Mouse (Mus musculus): ENCODE results near the gene Pglyrp2.

Gene Pglyrp2

DNA sequence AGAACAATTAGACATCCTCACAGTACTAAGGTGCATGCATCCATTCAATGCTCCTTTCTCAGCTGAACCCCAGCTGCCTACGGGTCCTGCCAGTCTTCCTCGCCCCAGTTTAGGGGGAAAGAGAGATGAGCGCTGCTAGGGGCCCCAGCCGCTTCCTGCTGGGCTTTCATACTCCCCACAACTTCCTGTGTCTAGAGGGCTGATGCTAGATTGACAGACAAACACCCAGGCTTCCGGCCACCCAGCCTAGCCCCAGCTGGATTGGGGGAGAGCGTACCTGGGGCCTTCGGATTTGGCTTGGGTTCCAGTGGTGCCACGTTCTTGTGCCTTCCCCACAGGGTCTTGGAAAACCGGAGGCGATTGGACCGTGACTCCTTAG, 21.2 kb downstream of the Pglyrp2 start:
- in situ Hi-C loops (cut with MseI, MboI), result no loop called here

GRCm38 (mm10) chr17:32402011-32402778, 21.8 kb downstream of the Pglyrp2 start:
- in situ Hi-C loops (cut with MseI, MboI), result no loop called here

DNA sequence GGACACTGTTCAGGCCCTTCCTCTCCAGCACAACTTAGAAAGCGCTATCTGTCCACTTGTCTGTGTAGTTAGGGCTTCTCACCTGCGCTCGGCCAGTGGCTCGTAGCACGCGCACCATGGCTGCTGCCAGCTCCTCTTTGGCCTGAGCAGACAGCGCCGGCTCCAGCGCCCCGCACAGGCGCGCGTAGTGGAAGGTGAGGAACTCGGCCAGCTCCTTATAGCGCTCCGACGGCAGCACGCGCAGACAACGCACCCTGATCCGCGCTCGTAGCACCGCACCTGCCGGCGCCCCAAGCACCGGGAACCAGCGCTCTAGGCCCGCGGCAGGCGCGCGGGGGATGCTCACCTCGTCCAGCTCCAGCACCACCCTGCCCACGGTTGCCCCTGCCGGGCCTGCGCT, 27.7 kb downstream of the Pglyrp2 start:
- in situ Hi-C loops (cut with MseI, MboI), result no loop called here

GRCm38 (mm10) chr17:32393944-32394343, 30.0 kb downstream of the Pglyrp2 start:
- in situ Hi-C loops (cut with MseI, MboI), result no loop called here

- in situ Hi-C loops (cut with MseI, MboI), result no loop called here
These were observed 34.8 kb downstream of the Pglyrp2 start, which contains the start of gene Wiz for GRCm38 (mm10) chr17:32389101-32389659. Wiz (minus strand) TSS chr17:32389439.

DNA sequence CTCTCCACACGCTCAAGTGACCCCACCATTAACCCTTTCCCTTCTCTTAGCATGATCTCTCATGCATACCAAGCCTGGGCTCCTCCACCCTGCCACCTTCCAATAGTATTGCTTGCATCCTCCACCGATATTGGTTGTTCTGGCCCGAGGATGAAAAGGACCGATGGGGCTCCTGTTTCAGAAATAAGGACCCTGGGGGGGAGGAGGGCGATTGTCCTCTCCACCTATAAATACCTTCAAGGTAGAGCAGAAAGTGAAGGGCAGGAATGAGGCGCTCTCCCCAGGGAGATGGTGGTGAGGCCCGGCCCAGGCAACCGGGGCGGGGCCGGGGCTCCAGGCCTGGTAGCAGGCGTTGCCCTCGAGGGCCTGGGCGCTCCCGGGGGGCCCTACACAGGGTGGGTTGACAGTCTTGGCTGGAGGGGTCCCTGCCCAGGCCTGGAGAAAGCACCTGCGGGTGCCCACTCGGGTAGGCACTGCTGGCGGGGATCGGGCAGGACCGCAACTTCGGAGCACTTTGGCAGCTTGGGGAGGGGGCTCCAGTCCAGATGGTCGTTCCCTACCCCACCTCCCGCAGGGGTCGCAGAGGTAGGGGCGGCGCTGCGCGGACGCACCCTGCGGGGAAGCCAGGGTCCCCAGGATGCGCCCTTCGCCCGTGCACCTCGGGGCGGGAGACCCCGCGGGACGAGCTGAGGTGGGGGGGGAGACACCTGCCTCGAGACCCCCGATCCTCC, 35.4 kb downstream of the Pglyrp2 start:
- in situ Hi-C loops (cut with MseI, MboI), result no loop called here

DNA sequence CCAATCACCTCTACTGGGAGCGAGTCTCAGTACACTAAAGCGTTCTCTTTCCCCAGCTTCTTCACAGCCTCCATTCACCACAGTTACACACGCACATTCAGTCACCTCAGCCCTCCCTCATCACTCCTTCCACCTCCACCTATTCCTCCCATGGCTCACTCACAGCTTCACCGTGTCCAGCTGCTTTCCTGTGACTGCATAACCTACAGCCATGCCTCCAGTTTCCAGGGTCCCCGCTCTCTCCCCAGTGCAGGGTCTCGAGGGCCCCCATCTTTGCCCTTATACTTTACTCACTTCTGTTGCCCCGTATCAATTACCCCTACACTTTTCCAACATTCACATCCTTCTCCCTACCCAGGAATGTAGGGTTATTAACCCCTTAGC, 36.0 kb downstream of the Pglyrp2 start:
- in situ Hi-C loops (cut with MseI, MboI), result no loop called here

- in situ Hi-C loops (cut with MseI, MboI), result no loop called here
These were observed 37.1 kb downstream of the Pglyrp2 start for GRCm38 (mm10) chr17:32386659-32387432.

DNA sequence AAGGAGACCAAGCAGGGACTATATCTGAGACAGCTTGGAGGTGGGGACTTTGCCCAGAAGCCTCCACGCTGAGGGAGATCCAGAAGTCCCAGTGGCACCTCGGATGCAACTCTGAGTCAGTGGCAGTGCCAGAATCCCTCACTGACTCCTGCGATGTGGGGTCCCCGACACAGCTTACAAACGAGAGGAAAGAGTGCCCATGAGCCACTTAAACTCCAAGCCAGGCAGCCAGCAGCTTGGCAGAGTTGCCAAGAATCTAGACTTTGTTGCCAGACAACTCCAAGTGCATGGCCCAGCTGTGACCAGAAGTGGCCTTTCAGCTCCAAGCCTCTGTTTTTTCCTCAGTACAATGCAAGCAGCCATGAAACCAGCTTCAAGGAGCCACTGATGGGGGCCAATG, 40.3 kb downstream of the Pglyrp2 start:
- in situ Hi-C loops (cut with MseI, MboI), result no loop called here

- in situ Hi-C loops (cut with MseI, MboI), result no loop called here
These were observed 41.4 kb downstream of the Pglyrp2 start for GRCm38 (mm10) chr17:32382576-32382975.

- in situ Hi-C loops (cut with MseI, MboI), result no loop called here
These were observed 45.2 kb downstream of the Pglyrp2 start for GRCm38 (mm10) chr17:32378786-32379185.

- in situ Hi-C loops (cut with MseI, MboI), result no loop called here
These were observed 46.8 kb downstream of the Pglyrp2 start for GRCm38 (mm10) chr17:32377137-32377536.

DNA sequence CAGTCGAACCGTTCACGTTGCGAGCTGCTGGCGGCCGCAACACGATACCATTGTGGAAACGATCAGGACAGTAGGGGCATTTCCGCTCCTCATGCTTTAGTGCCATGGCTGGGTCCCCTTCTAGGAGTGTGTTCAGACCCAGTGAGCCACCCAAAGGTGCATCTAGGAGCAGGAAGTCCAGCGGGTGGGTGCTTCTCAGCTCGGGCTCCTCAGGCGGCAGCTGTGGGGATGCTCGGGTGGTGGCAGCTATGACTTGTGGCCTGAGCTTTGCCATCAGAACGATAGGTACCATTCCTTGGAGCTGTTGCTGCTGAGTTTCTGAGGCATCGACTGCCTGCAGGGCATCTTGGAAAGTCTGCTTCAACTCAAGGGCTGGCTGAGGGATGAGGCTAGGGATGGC, 47.5 kb downstream of the Pglyrp2 start:
- in situ Hi-C loops (cut with MseI, MboI), result no loop called here

DNA sequence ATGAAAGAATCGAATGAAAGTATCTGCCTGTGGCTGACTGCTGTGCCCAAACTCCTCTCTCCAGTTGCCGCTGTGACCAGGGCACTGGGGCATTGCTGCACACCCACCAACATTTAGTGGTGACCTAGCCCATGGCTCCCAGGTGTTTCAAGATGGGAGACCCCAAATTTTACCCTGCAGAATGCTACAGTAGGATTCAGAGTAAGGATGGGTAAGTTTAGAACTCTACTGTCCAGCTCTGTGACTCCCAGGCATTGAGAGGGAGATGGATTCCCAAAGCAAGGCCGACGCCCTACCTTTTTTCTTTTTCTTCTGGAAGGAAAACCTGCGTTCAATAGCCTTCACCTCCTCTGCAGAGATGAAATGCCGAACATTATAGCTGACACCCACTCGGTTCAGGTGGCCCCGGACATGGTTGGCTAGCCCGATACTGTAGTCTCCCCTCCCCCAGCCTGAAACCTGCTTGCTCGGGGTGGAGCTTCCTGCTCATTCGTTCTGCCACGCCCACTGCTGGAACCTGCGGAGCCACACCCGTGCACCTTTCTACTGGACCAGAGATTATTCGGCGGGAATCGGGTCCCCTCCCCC, 54.9 kb downstream of the Pglyrp2 start:
- in situ Hi-C loops (cut with MseI, MboI), result no loop called here

GRCm38 (mm10) chr17:32367706-32368105, 56.3 kb downstream of the Pglyrp2 start:
- in situ Hi-C loops (cut with MseI, MboI), result no loop called here

GRCm38 (mm10) chr17:32365296-32365695, 58.7 kb downstream of the Pglyrp2 start:
- in situ Hi-C loops (cut with MseI, MboI), result no loop called here

- in situ Hi-C loops (cut with MseI, MboI), result no loop called here
These were observed 59.1 kb downstream of the Pglyrp2 start for GRCm38 (mm10) chr17:32364850-32365249.

- in situ Hi-C loops (cut with MseI, MboI), result no loop called here
These were observed 59.6 kb downstream of the Pglyrp2 start for GRCm38 (mm10) chr17:32364331-32364730.

- in situ Hi-C loops (cut with MseI, MboI), result no loop called here
These were observed 60.1 kb downstream of the Pglyrp2 start for GRCm38 (mm10) chr17:32363821-32364301.

DNA sequence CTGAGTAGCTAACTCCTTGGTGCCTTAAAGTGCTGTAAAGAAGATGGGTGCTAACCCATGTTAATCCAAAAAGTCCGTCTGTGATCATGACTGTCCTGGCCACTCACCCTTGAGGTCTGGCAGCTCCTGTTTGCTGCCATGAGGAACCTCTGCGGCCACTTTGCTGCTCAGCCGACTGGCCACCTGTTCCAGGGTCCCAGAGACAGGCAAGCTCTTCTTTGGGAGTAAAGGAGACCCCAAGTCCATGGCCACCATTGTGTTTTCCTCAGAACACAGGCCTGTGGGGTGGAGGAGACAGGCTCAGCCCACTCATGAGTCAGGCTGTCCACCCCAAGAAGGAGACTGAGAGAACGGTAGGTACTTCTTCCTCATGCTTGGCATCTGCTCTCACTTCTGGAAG, 61.3 kb downstream of the Pglyrp2 start:
- in situ Hi-C loops (cut with MseI, MboI), result no loop called here

All from mouse trophoblast stem cell (cell line).